Mouse (Mus musculus) gastrocnemius, postnatal 4 days (tissue): ENCODE data around the gene Gid8. TPM values are rescaled to one million over a fixed set of nuclear protein-coding genes. Genes with fewer than 3 reads are reported as not detected.
A peak's percentile ranks its signal among the peaks of the same experiment; 100 is the strongest.

Experiments used
- DNase-seq, 2 experiments: peaks; one replicate each; pipeline ENCODE4 v3.0.0; 2021 to 2022; ENCODE audit warnings: low spot score in 2 of 2, mixed read lengths in 2 of 2
- long read RNA-seq, 2 experiments: library from polyadenylated mRNA; stranded (forward); transcript quantifications; one replicate each; pipeline ENCODE4 v2.0.0; 2021
- total RNA-seq, 2 experiments: library from RNA; stranded (reverse); gene quantifications; 2 replicates each; pipeline ENCODE4 v1.2.3; 2021

Gene Gid8
- total RNA-seq: 10 to 100 TPM; 55.3 to 63.3 TPM
- long read RNA-seq, experiment 1, transcript Gid8-201 (5 exons, 1,655 nt): major isoform, 15 of 22 reads
- long read RNA-seq, experiment 1, partial matches to known transcripts: 4 of 22 reads
- long read RNA-seq, experiment 1, other reads (novel, unspliced or antisense): 3 of 22 reads
- long read RNA-seq, experiment 2, transcript Gid8-201 (5 exons, 1,655 nt): major isoform, 11 of 13 reads
- long read RNA-seq, experiment 2, partial matches to known transcripts: 1 of 13 reads
- long read RNA-seq, experiment 2, other reads (novel, unspliced or antisense): 1 of 13 reads

DNA sequence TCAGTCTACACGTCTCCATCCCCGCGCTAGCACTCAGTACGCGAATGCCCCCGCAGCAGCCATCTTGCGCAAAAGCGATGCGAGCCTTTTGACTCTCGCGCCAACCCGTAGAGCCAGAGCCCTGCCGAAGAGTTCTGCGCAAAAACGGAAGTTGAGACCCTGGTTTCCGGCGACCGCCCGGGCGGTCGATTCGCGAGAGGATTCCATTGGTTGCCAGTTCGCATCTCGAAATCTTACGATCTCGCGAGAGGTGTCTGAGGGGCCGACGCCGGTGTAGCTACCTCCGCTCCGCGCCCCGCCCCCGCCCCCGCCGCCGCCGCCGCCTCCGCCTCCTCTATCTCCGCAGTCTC is at the start of gene Gid8, which contains the start of gene Dido1:
Gene Gid8 (plus strand): TSS at position 195 of the 350 bp plus-strand sequence.
Gene Dido1 (minus strand): TSS at position 77 of the 350 bp plus-strand sequence.
- DNase-seq: peak; percentile 92 to 98

- DNase-seq: no peak
Observed at GRCm38 (mm10) chr2:180660521-180660920, 49.4 kb upstream of the Gid8 start.

DNA sequence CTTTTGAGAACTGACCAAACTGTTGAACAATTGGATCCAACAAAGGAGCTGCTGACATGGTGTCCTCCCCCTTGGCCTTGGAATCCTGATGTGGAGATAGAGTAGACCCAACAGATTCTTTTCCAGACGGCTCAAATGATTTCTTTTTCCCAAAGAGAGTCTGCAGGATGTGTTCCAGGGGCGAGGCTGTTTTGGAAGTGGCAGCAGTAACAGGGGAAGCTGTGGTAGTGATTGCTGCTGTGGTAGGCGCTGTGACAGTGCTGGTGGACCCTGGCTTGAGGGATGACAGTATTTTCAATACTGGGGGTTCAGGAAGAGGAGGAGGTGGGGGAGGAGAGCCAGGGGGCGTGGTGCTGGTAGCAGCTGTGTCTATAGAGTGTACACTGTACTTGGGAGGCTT is 47.9 kb upstream of the Gid8 start:
- DNase-seq: no peak

GRCm38 (mm10) chr2:180676706-180677105 is 33.2 kb upstream of the Gid8 start:
- DNase-seq: no peak

- peak in 1 of 2 experiments; percentile 47 for DNase-seq
Observed at GRCm38 (mm10) chr2:180678609-180679140, 31.2 kb upstream of the Gid8 start.

GRCm38 (mm10) chr2:180681225-180681624 is 28.7 kb upstream of the Gid8 start:
- DNase-seq: no peak

DNA sequence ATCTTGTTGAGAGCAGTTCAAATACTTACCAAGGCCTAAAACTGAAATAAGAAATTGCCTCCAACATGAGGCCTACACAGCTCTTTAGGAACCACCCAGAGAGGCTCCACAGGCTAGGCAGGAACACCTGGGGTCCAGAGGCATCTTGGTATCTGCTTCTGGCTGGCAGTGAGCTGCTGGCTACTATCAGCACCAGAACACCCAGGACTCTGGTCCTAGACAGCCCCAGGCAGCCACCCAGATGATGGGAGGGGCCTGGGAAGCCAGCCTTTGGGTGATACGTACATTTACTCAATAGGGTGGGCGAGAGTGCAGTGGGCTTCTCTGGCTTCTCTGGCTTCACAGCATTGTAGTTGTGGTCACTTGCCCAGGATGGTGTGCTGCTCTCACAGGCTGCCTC is 26.4 kb upstream of the Gid8 start:
- DNase-seq: no peak

- DNase-seq: no peak
Observed at GRCm38 (mm10) chr2:180684031-180684430, 25.9 kb upstream of the Gid8 start.

GRCm38 (mm10) chr2:180689841-180690240 is 20.1 kb upstream of the Gid8 start:
- no peak for DNase-seq

GRCm38 (mm10) chr2:180692630-180693029 is 17.3 kb upstream of the Gid8 start:
- no peak for DNase-seq

GRCm38 (mm10) chr2:180695176-180695575 is 14.7 kb upstream of the Gid8 start:
- DNase-seq: no peak

DNA sequence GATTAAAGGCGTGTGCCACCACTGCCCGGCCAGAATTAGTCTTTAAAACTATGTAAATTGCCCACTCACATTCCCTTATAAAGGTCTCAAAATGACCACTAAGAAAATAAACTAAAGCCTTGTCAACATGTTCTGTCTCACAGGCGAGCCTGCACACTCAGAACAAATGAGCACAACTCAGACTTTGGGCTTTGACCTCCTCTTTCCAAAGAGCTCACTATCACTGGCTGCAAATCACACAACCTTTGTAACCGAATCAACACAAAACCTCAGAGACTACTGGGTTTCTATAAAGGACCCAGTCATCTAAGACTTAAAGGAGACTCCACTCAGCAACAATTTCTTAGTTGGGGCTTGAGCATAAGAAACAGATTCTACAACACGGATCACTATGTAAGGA is 9.5 kb upstream of the Gid8 start:
- no peak for DNase-seq

DNA sequence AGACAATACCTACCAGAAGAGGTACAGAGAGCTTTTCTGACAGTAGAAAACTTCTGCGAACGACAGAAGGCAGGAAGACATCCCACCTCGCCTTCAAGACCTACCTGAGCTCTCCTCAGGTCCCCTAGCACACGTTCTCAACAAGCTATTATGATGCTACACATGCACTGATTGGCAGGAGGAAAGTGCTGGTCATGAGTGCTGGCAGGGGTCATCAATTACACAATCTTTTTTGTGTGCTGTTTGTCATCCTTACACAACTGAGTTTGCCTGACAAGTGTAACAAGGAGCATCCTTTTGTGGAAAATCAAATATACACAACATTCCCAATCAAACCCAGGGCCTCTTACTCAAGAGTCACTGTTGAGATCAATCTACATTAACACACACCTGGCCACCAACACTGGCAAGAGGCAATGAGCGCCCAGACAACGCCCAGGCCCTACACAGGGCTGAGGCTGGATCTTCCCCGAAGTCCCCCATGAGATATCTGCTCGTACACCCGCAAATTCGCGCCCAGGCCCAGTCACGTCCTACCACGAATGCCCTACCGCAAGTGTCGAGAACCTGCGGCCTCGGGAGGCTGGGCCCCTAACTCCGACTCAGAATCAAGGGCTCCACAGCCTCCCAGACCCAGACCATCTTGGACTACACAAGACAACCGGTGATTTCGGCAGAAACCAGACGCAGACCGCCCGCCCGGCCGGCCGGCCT is 8.7 kb upstream of the Gid8 start:
- DNase-seq: no peak

DNA sequence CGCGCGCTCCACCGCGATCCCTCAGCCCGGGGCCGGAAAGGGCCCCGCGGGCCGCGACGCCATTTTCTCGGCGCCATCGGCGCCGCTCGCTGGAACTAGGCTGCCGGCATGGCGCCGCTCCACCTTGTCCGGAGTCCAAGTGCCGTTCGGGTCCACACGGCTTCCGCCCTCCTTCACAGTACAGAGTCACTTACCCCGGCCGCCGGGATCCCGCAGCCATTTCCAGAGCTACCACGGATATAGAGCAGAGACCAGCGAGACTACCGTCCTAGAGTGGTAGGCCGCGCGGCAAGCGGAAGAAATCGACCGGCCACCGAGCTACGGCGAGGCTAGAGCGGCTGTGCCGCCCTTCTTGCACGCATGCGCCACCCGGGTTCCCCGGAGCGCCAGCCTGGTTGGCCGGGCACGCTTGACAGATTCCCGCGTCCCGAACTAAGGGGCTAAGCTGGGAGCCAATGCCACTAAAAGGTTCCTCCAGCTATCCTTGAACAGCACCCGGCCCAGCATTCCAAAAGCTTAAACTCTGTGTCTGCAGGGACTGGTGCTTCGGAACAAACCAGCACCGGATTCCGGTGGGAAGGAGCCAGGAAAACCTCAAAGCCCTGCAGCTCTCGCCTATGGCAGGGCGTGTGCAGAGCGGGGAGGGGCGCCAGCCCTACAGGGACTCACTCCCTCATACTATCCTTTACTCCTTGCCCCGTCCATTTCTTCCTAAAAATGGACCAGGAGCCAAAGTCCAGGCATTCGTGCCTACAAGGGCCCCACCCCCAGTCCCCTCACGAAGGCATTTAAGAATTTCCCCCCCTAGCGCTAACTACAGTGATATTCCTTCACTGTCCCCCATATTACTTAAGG is 7.9 kb upstream of the Gid8 start:
- peak; percentile 83 to 94 for DNase-seq

- no peak for DNase-seq
Observed at GRCm38 (mm10) chr2:180702701-180703149, 7.2 kb upstream of the Gid8 start.

DNA sequence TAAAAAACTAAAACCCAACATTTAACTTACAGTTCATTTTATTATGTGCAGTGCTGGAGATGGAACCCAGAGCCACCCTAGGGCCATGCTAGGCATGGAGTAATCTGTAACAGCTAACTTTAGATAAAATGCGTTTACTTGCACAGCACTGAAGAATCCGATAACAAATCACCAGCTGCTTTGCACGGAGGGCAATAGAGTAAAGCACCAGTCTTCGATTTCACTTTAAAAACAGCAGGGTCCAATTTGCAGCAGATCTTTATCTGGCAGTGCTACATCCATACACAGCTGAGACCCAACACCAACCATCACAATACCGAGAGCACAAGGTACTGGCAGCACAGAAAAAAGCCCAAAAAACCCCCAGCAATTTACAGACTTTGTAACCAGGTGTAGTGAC is 6.7 kb upstream of the Gid8 start:
- DNase-seq: no peak

- DNase-seq: no peak
Observed at GRCm38 (mm10) chr2:180703645-180704359, 6.1 kb upstream of the Gid8 start.

GRCm38 (mm10) chr2:180704591-180704990 is 5.3 kb upstream of the Gid8 start:
- no peak for DNase-seq

GRCm38 (mm10) chr2:180705066-180705465 is 4.9 kb upstream of the Gid8 start:
- DNase-seq: no peak

- DNase-seq: no peak
Observed at GRCm38 (mm10) chr2:180705975-180706374, 3.9 kb upstream of the Gid8 start.
